Mouse (Mus musculus): Measurements from ENCODE around the gene Rab40c.

- peak; percentile 23 for TF ChIP-seq CTCF (IDR thresholded peaks at IDR 0.05)
- TF ChIP-seq EP300 (IDR thresholded peaks at IDR 0.05), result no peak
Measured at GRCm38 (mm10) chr17:25875171-25876136, 44.1 kb downstream of the Rab40c start.

Data from lung, postnatal 0 days (tissue).